Mouse (Mus musculus) kidney, adult 2 months (tissue): ENCODE measurements around the gene Ttc34. TPM values are rescaled to one million over a fixed set of nuclear protein-coding genes. Genes with fewer than 3 reads are reported as not detected.

Experiments used
- DNase-seq: peaks from one replicate; pipeline ENCODE4 v3.0.0; 2021
- H3K27ac ChIP-seq: fragments of 200-500 bp; 2 replicates; pipeline ENCODE4 v1.5.1; 2012; ENCODE audit warnings: low read depth, low read length, control low read depth, inconsistent platforms; ENCODE audit not compliant: insufficient read depth
- H3K27me3 ChIP-seq: fragments of 200-500 bp; replicated peaks from 2 replicates; pipeline ENCODE4 v1.6.1; 2012; ENCODE audit warnings: mild to moderate bottlenecking, moderate library complexity, low read length, inconsistent platforms; ENCODE audit not compliant: control insufficient read depth, insufficient read depth
- H3K36me3 ChIP-seq: fragments of 200-500 bp; 2 replicates; pipeline ENCODE4 v1.6.1; 2012; ENCODE audit warnings: mild to moderate bottlenecking, moderate library complexity, low read length, inconsistent platforms; ENCODE audit not compliant: control insufficient read depth, insufficient read depth
- H3K4me1 ChIP-seq: fragments of 200-500 bp; 2 replicates; pipeline ENCODE4 v1.6.1; 2011; ENCODE audit warnings: low read length; ENCODE audit not compliant: control insufficient read depth, insufficient read depth
- H3K4me3 ChIP-seq: fragments of 200-500 bp; 2 replicates; pipeline ENCODE4 v1.5.1; 2011; ENCODE audit warnings: mild to moderate bottlenecking, low read depth, low read length, control low read depth; ENCODE audit not compliant: insufficient read depth
- CTCF ChIP-seq: fragments of 200-500 bp; conservative IDR thresholded peaks from 2 replicates; pipeline ENCODE4 v1.5.1; 2011; ENCODE audit warnings: low read depth, mild to moderate bottlenecking, control low read depth, low read length, moderate library complexity, mixed read lengths; ENCODE audit not compliant: insufficient read depth, insufficient read length
- POLR2A ChIP-seq: fragments of 200-500 bp; IDR thresholded peaks from one replicate; pipeline ENCODE4 v1.6.1; 2011; ENCODE audit warnings: low read depth, low read length, control low read depth
- WGBS: fragments of 180-500 bp; shearing (Covaris S2); methylation state at CpG from one replicate; pipeline ENCODE4 v1.1.7; 2018; 5-methylcytosine and 5-hydroxymethylcytosine counted together
- polyA plus RNA-seq: library from polyadenylated mRNA; depleted of rRNA; stranded (reverse); fragments of >200 nt; gene quantifications from 2 replicates; pipeline ENCODE4 v1.2.3, GENCODE M21; 2012; rRNA removed

Gene Ttc34
- polyA plus RNA-seq, 1 experiment, result not detected

- Histone ChIP-seq H3K27ac (no peak overlapping the region), H3K4me1 (no peaks in the 10 kb centered on the region), H3K4me3 (no peak overlapping the region), H3K27me3 (no peaks in the 10 kb centered on the region), H3K36me3 (no peaks in the 10 kb centered on the region)
- TF ChIP-seq POLR2A (no peak), CTCF (no peak)
- peak; percentile 31 for DNase-seq
- WGBS, result 45% methylated on average over 15 of the region's 15 CpGs
Observed at GRCm38 (mm10) chr4:154910606-154911522, 73.6 kb downstream of the Ttc34 start.

- TF ChIP-seq CTCF, result no peak
- TF ChIP-seq POLR2A, result no peak
- no peaks in the 10 kb centered on the region for H3K36me3 ChIP-seq
- no peaks in the 10 kb centered on the region for H3K4me1 ChIP-seq
- 89% methylated on average over 2 of the region's 2 CpGs for WGBS
- no peak overlapping the region for H3K27ac ChIP-seq
- no peaks in the 10 kb centered on the region for H3K27me3 ChIP-seq
- no peak for DNase-seq
- no peak overlapping the region for H3K4me3 ChIP-seq
Observed at GRCm38 (mm10) chr4:154911644-154912043, 74.4 kb downstream of the Ttc34 start.

- Histone ChIP-seq H3K4me3 (no peak overlapping the region), H3K27ac (no peak overlapping the region), H3K27me3 (no peaks in the 10 kb centered on the region), H3K36me3 (no peaks in the 10 kb centered on the region), H3K4me1 (no peaks in the 10 kb centered on the region)
- WGBS, result 96% methylated on average over 3 of the region's 3 CpGs
- DNase-seq, result no peak
- TF ChIP-seq POLR2A (no peak), CTCF (no peak)
Observed at GRCm38 (mm10) chr4:154913845-154914244, 76.6 kb downstream of the Ttc34 start.

- WGBS, result 94% methylated on average over 4 of the region's 4 CpGs
- no peak overlapping the region for H3K27ac ChIP-seq
- no peaks in the 10 kb centered on the region for H3K36me3 ChIP-seq
- no peaks in the 10 kb centered on the region for H3K4me1 ChIP-seq
- H3K27me3 ChIP-seq, result no peaks in the 10 kb centered on the region
- no peak overlapping the region for H3K4me3 ChIP-seq
- TF ChIP-seq CTCF, result no peak
- no peak for TF ChIP-seq POLR2A
- no peak for DNase-seq
Observed at GRCm38 (mm10) chr4:154914252-154914651, 77.0 kb downstream of the Ttc34 start.

- Histone ChIP-seq H3K27me3 (no peaks in the 10 kb centered on the region), H3K27ac (no peak overlapping the region), H3K36me3 (no peaks in the 10 kb centered on the region), H3K4me1 (no peaks in the 10 kb centered on the region), H3K4me3 (no peak overlapping the region)
- DNase-seq, result peak; percentile 77
- WGBS, result 88% methylated on average over 3 of the region's 3 CpGs
- TF ChIP-seq CTCF (no peak), POLR2A (no peak)
Observed at GRCm38 (mm10) chr4:154914707-154915106, 77.4 kb downstream of the Ttc34 start.

- peak; percentile 61 for DNase-seq
- 66% methylated on average over 10 of the region's 10 CpGs for WGBS
Observed at GRCm38 (mm10) chr4:154915286-154915685, 78.0 kb downstream of the Ttc34 start.

GRCm38 (mm10) chr4:154916662-154917061 lies 79.4 kb downstream of the Ttc34 start:
- TF ChIP-seq POLR2A (no peak), CTCF (no peak)
- 89% methylated on average over 4 of the region's 4 CpGs for WGBS
- no peaks in the 10 kb centered on the region for H3K36me3 ChIP-seq

More at GRCm38 (mm10) chr4:154915286-154915685, 78.0 kb downstream of the Ttc34 start:
- Histone ChIP-seq H3K4me1 (no peaks in the 10 kb centered on the region), H3K36me3 (no peaks in the 10 kb centered on the region), H3K27ac (no peak overlapping the region), H3K27me3 (no peaks in the 10 kb centered on the region), H3K4me3 (no peak overlapping the region)
- TF ChIP-seq POLR2A (no peak), CTCF (no peak)

More at GRCm38 (mm10) chr4:154916662-154917061, 79.4 kb downstream of the Ttc34 start:
- H3K4me3 ChIP-seq, result no peak overlapping the region
- H3K4me1 ChIP-seq, result no peaks in the 10 kb centered on the region
- DNase-seq, result no peak
- H3K27ac ChIP-seq, result no peak overlapping the region
- H3K27me3 ChIP-seq, result no peaks in the 10 kb centered on the region

Other genes with a start within 250 kb of the Ttc34 start
- 7.1 and 8.5 TPM in 2 replicates for gene Prdm16, start 200.6 kb upstream of the Ttc34 start, polyA plus RNA-seq
- gene Actrt2, start 169.6 kb upstream of the Ttc34 start, polyA plus RNA-seq, result 0.05 and 0.06 TPM in 2 replicates
- gene Mmel1, start 32.1 kb downstream of the Ttc34 start, polyA plus RNA-seq, result 0.03 and 0.19 TPM in 2 replicates
- gene Fam213b, start 61.7 kb downstream of the Ttc34 start, polyA plus RNA-seq, result 74.0 and 92.4 TPM in 2 replicates
- 12.1 and 19.4 TPM in 2 replicates for gene Tnfrsf14, start 91.1 kb downstream of the Ttc34 start, polyA plus RNA-seq
- gene Hes5, start 123.5 kb downstream of the Ttc34 start, polyA plus RNA-seq, result not detected in 2 replicates
- 37.5 and 41.5 TPM in 2 replicates for gene Pank4, start 126.7 kb downstream of the Ttc34 start, polyA plus RNA-seq
- 0.52 and 2.3 TPM in 2 replicates for gene Plch2, start 219.3 kb downstream of the Ttc34 start, polyA plus RNA-seq
- gene Pex10, start 229.6 kb downstream of the Ttc34 start, polyA plus RNA-seq, result 23.9 and 25.6 TPM in 2 replicates
- 133 TPM in 2 replicates for gene Rer1, start 248.9 kb downstream of the Ttc34 start, polyA plus RNA-seq
- gene Morn1, start 249.1 kb downstream of the Ttc34 start, polyA plus RNA-seq, result 10.4 and 12.4 TPM in 2 replicates